Mouse (Mus musculus) heart, embryonic 16.5 days (tissue): ENCODE measurements at regions not wholly inside any gene's neighbourhood (a gene's known extent, or its start where the extent isn't known, plus 50 kb on each side); places are given as distances from the start of the nearest gene placed in this dataset.
A peak's percentile ranks its signal among the peaks of the same experiment; 100 is the strongest.

ENCODE experiments used
- ATAC-seq: fragments of 200-750 bp; cut with Nextera tagmentation; replicated peaks from 2 replicates; pipeline ENCODE4 v1.8.0; 2017; ENCODE audit warnings: moderate number of reproducible peaks; ENCODE audit not compliant: insufficient read depth, low FRiP score; ENCODE audit errors: extremely low read depth
- H3K27ac ChIP-seq: fragments of 300-500 bp; sonication (generic); 2 replicates; pipeline ENCODE4 v1.5.1; 2014; ENCODE audit warnings: mild to moderate bottlenecking, low read length, control low read depth, moderate library complexity
- H3K27me3 ChIP-seq: fragments of 300-500 bp; sonication (generic); 2 replicates; pipeline ENCODE4 v1.6.1; 2014; ENCODE audit warnings: low read length, mixed read lengths; ENCODE audit not compliant: control insufficient read depth, insufficient read depth
- H3K36me3 ChIP-seq: fragments of 300-500 bp; sonication (generic); 2 replicates; pipeline ENCODE4 v1.6.1; 2014; ENCODE audit not compliant: control insufficient read depth, insufficient read depth
- H3K4me1 ChIP-seq: fragments of 300-500 bp; sonication (generic); 2 replicates; pipeline ENCODE4 v1.6.1; 2014; ENCODE audit warnings: low read length, mixed read lengths; ENCODE audit not compliant: control insufficient read depth, insufficient read depth
- H3K4me2 ChIP-seq: fragments of 300-500 bp; sonication (generic); 2 replicates; pipeline ENCODE4 v1.6.1; 2014; ENCODE audit warnings: low read depth, mild to moderate bottlenecking, control low read depth, low read length
- H3K4me3 ChIP-seq: fragments of 300-500 bp; sonication (generic); 2 replicates; pipeline ENCODE4 v1.5.1; 2014; ENCODE audit warnings: mild to moderate bottlenecking, control low read depth, low read length
- H3K9ac ChIP-seq: fragments of 300-500 bp; sonication (generic); 2 replicates; pipeline ENCODE4 v1.6.1; 2014; ENCODE audit warnings: low read length, control low read depth
- H3K9me3 ChIP-seq: fragments of 300-500 bp; sonication (generic); replicated peaks from 2 replicates; pipeline ENCODE4 v1.6.1; 2016; ENCODE audit warnings: low read length; ENCODE audit not compliant: control insufficient read depth
- WGBS: fragments of 180-500 bp; shearing (Covaris S2); extraction: QIAGEN DNeasy Blood & Tissue Kit; methylation state at CpG from one replicate; pipeline ENCODE4 v1.1.7; 2014; 5-methylcytosine and 5-hydroxymethylcytosine counted together

- no peak for ATAC-seq
- WGBS: 47% methylated on average over 2 of the region's 2 CpGs
Measured at GRCm38 (mm10) chr16:27878499-27878898, 489.8 kb downstream of the Ccdc50 start.

GRCm38 (mm10) chr16:27878950-27879349 is 490.3 kb downstream of the Ccdc50 start:
- Histone ChIP-seq H3K9me3 (no peaks in the 10 kb centered on the region), H3K27ac (no peak overlapping the region), H3K36me3 (no peaks in the 10 kb centered on the region), H3K4me2 (no peak overlapping the region), H3K4me1 (no peaks in the 10 kb centered on the region), H3K27me3 (no peaks in the 10 kb centered on the region), H3K9ac (no peak overlapping the region), H3K4me3 (no peak overlapping the region)
- WGBS: 34% methylated on average over 3 of the region's 3 CpGs
- no peak for ATAC-seq

More at GRCm38 (mm10) chr16:27878499-27878898, 489.8 kb downstream of the Ccdc50 start:
- no peak overlapping the region for H3K4me3 ChIP-seq
- no peak overlapping the region for H3K9ac ChIP-seq
- H3K27ac ChIP-seq: no peak overlapping the region
- H3K36me3 ChIP-seq: no peaks in the 10 kb centered on the region
- H3K9me3 ChIP-seq: no peaks in the 10 kb centered on the region
- H3K4me2 ChIP-seq: no peak overlapping the region
- no peaks in the 10 kb centered on the region for H3K4me1 ChIP-seq
- no peaks in the 10 kb centered on the region for H3K27me3 ChIP-seq

GRCm38 (mm10) chr16:27884363-27884762 is 495.7 kb downstream of the Ccdc50 start:
- H3K4me1 ChIP-seq: no peaks in the 10 kb centered on the region
- no peak overlapping the region for H3K27ac ChIP-seq
- H3K4me2 ChIP-seq: no peak overlapping the region
- H3K9ac ChIP-seq: no peak overlapping the region
- 50% methylated on average over 2 of the region's 2 CpGs for WGBS
- no peak overlapping the region for H3K4me3 ChIP-seq
- H3K9me3 ChIP-seq: no peaks in the 10 kb centered on the region
- no peak for ATAC-seq
- H3K36me3 ChIP-seq: no peaks in the 10 kb centered on the region
- H3K27me3 ChIP-seq: no peaks in the 10 kb centered on the region

- Histone ChIP-seq H3K4me3 (no peak overlapping the region), H3K27me3 (no peaks in the 10 kb centered on the region), H3K9ac (no peak overlapping the region), H3K27ac (no peak overlapping the region), H3K9me3 (no peaks in the 10 kb centered on the region), H3K4me2 (no peak overlapping the region), H3K4me1 (no peaks in the 10 kb centered on the region), H3K36me3 (no peaks in the 10 kb centered on the region)
- no peak for ATAC-seq
- WGBS: 0% methylated on average over 2 of the region's 2 CpGs
Measured at GRCm38 (mm10) chr16:27906036-27906435, 517.4 kb downstream of the Ccdc50 start.

GRCm38 (mm10) chr16:27915422-27915821 is 526.8 kb downstream of the Ccdc50 start:
- no peaks in the 10 kb centered on the region for H3K36me3 ChIP-seq
- H3K9ac ChIP-seq: no peak overlapping the region
- H3K4me1 ChIP-seq: no peaks in the 10 kb centered on the region
- H3K27ac ChIP-seq: no peak overlapping the region
- no peak for ATAC-seq
- no peak overlapping the region for H3K4me3 ChIP-seq
- no peaks in the 10 kb centered on the region for H3K27me3 ChIP-seq
- H3K9me3 ChIP-seq: no peaks in the 10 kb centered on the region
- H3K4me2 ChIP-seq: no peak overlapping the region
- 86% methylated on average over 1 of the region's 1 CpGs for WGBS

GRCm38 (mm10) chr16:27925528-27926360 is 537.1 kb downstream of the Ccdc50 start:
- Histone ChIP-seq H3K27me3 (no peaks in the 10 kb centered on the region), H3K36me3 (no peaks in the 10 kb centered on the region), H3K4me2 (no peak overlapping the region), H3K9me3 (no peaks in the 10 kb centered on the region), H3K4me1 (peaks cover 3% of the 10 kb centered on the region; the same call in 1 of the 2 replicates), H3K4me3 (no peak overlapping the region), H3K27ac (no peak overlapping the region), H3K9ac (no peak overlapping the region)
- WGBS: 28% methylated on average over 7 of the region's 7 CpGs
- 0 out of 2 replicates have a peak, but pooled peaks have one; percentile 18 for ATAC-seq

GRCm38 (mm10) chr16:27926361-27926651 is 537.6 kb downstream of the Ccdc50 start:
- Histone ChIP-seq H3K4me2 (no peak overlapping the region), H3K27ac (no peak overlapping the region), H3K27me3 (no peaks in the 10 kb centered on the region), H3K4me3 (no peak overlapping the region), H3K36me3 (no peaks in the 10 kb centered on the region), H3K4me1 (peaks cover 3% of the 10 kb centered on the region; the same call in 1 of the 2 replicates), H3K9ac (no peak overlapping the region), H3K9me3 (no peaks in the 10 kb centered on the region)
- no peak for ATAC-seq
- WGBS: 40% methylated on average over 1 of the region's 1 CpGs

GRCm38 (mm10) chr16:27949291-27949690 is 560.6 kb downstream of the Ccdc50 start:
- Histone ChIP-seq H3K27me3 (no peaks in the 10 kb centered on the region), H3K4me1 (no peaks in the 10 kb centered on the region), H3K27ac (no peak overlapping the region), H3K4me2 (no peak overlapping the region), H3K36me3 (no peaks in the 10 kb centered on the region), H3K9ac (no peak overlapping the region), H3K9me3 (no peaks in the 10 kb centered on the region), H3K4me3 (no peak overlapping the region)
- 63% methylated on average over 3 of the region's 3 CpGs for WGBS
- ATAC-seq: no peak

GRCm38 (mm10) chr16:27949811-27950210 is 561.1 kb downstream of the Ccdc50 start:
- H3K4me1 ChIP-seq: no peaks in the 10 kb centered on the region
- H3K4me2 ChIP-seq: no peak overlapping the region
- H3K27me3 ChIP-seq: no peaks in the 10 kb centered on the region
- WGBS: 21% methylated on average over 3 of the region's 3 CpGs
- H3K9ac ChIP-seq: no peak overlapping the region
- H3K9me3 ChIP-seq: no peaks in the 10 kb centered on the region
- no peak for ATAC-seq
- no peaks in the 10 kb centered on the region for H3K36me3 ChIP-seq
- H3K4me3 ChIP-seq: no peak overlapping the region
- no peak overlapping the region for H3K27ac ChIP-seq
